Mouse (Mus musculus) hindbrain, embryonic 14.5 days (tissue): Measurements from ENCODE around the gene Cd22. TPM values are rescaled to one million over a fixed set of nuclear protein-coding genes. Genes with fewer than 3 reads are reported as not detected.
A peak's percentile ranks its signal among the peaks of the same experiment; 100 is the strongest.

Experiments
- ATAC-seq: fragments of 200-750 bp; cut with Nextera tagmentation; 2 replicates; pipeline ENCODE4 v1.8.0; 2017; ENCODE audit warnings: moderate number of reproducible peaks, mild to moderate bottlenecking, moderate TSS enrichment, moderate library complexity; ENCODE audit not compliant: low FRiP score
- DNase-seq: peaks from one replicate; pipeline ENCODE4 v3.0.0-alpha.2; 2015; ENCODE audit warnings: low spot score
- H3K27ac ChIP-seq: fragments of 300-500 bp; sonication (generic); 2 replicates; pipeline ENCODE4 v1.5.1; 2014; ENCODE audit warnings: mild to moderate bottlenecking, moderate library complexity
- H3K27me3 ChIP-seq: fragments of 300-500 bp; sonication (generic); 2 replicates; pipeline ENCODE4 v1.6.1; 2014; ENCODE audit warnings: mild to moderate bottlenecking, low read length, mixed read lengths; ENCODE audit not compliant: control insufficient read depth, insufficient read depth
- H3K36me3 ChIP-seq: fragments of 300-500 bp; sonication (generic); replicated peaks from 2 replicates; pipeline ENCODE4 v1.6.1; 2014; ENCODE audit not compliant: control insufficient read depth, insufficient read depth
- H3K4me1 ChIP-seq: fragments of 300-500 bp; sonication (generic); replicated peaks from 2 replicates; pipeline ENCODE4 v1.6.1; 2014; ENCODE audit warnings: antibody characterized with exemption, low read length, mixed read lengths; ENCODE audit not compliant: control insufficient read depth, insufficient read depth
- H3K4me2 ChIP-seq: fragments of 300-500 bp; sonication (generic); replicated peaks from 2 replicates; pipeline ENCODE4 v1.6.1; 2014; ENCODE audit warnings: mild to moderate bottlenecking, moderate library complexity
- H3K4me3 ChIP-seq: fragments of 300-500 bp; sonication (generic); replicated peaks from 2 replicates; pipeline ENCODE4 v1.5.1; 2014; ENCODE audit warnings: mild to moderate bottlenecking, low read length
- H3K9ac ChIP-seq: fragments of 300-500 bp; sonication (generic); 2 replicates; pipeline ENCODE4 v1.6.1; 2014
- H3K9me3 ChIP-seq: fragments of 300-500 bp; sonication (generic); 2 replicates; pipeline ENCODE4 v1.6.1; 2016; ENCODE audit warnings: low read length; ENCODE audit not compliant: control insufficient read depth
- whole genome bisulfite sequencing: fragments of 180-500 bp; shearing (Covaris S2); extraction: QIAGEN DNeasy Blood & Tissue Kit; methylation state at CpG from one replicate; pipeline ENCODE4 v1.1.7; 2014; 5-methylcytosine and 5-hydroxymethylcytosine counted together
- polyA plus RNA-seq: library from polyadenylated mRNA; unstranded; fragments of >200 nt; fragmentation: Nextera tagmentation; extraction: Ambion mirVana; gene quantifications from 2 replicates; pipeline ENCODE4 v1.2.1, GENCODE M21; 2014

Cd22 gene
- polyA plus RNA-seq, 1 experiment from 2014 or later, result not detected

GRCm38 (mm10) chr7:30856078-30856477, 24.1 kb downstream of the Cd22 start, which contains the start of gene Ffar3:
Gene Ffar3, minus strand, starts transcription at chr7:30856178.
- Histone ChIP-seq H3K9ac (no peak within 1 kb of the TSS), H3K9me3 (no peaks in the 10 kb centered on the region), H3K4me3 (no peak within 1 kb of the TSS), H3K27me3 (peaks cover 3% of the 10 kb centered on the region; the same call in 1 of the 2 replicates), H3K36me3 (no peaks in the 10 kb centered on the region), H3K27ac (no peak within 1 kb of the TSS), H3K4me1 (no peaks in the 10 kb centered on the region), H3K4me2 (no peak within 1 kb of the TSS)
- 80% methylated on average over 6 of the region's 6 CpGs for WGBS
- ATAC-seq (no peak), DNase-seq (no peak)

- H3K9me3 ChIP-seq, result no peaks in the 10 kb centered on the region
- H3K36me3 ChIP-seq, result no peaks in the 10 kb centered on the region
- H3K27me3 ChIP-seq, result peaks cover 3% of the 10 kb centered on the region; the same call in 1 of the 2 replicates
- no peak overlapping the region for H3K4me2 ChIP-seq
- 75% methylated on average over 1 of the region's 1 CpGs for WGBS
- DNase-seq, result no peak
- H3K4me1 ChIP-seq, result no peaks in the 10 kb centered on the region
- no peak for ATAC-seq
- H3K27ac ChIP-seq, result no peak overlapping the region
- no peak overlapping the region for H3K4me3 ChIP-seq
- H3K9ac ChIP-seq, result no peak overlapping the region
Observed at GRCm38 (mm10) chr7:30851421-30851820, 28.7 kb downstream of the Cd22 start.

DNA sequence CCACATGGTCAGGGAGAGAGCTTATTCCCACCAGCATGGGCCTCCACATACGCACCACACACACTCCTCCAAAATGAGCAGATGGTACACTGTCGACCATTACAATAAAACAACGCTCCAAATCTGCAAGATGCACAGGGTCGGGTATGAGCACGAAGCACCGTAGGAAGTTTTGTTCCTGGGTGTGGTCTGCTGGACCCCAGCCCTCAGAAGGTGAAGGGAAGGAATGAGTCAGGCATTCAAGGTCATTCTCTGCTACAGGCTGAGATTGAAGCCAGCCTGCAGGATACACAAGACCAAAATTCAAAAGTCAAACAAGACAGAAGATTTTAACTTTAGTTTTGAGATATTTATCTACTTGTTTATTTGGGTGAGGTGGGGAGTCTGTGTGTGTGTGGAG, 32.2 kb downstream of the Cd22 start:
- Histone ChIP-seq H3K9me3 (no peaks in the 10 kb centered on the region), H3K27ac (no peak overlapping the region), H3K4me1 (no peaks in the 10 kb centered on the region), H3K9ac (no peak overlapping the region), H3K4me3 (no peak overlapping the region), H3K27me3 (no peaks in the 10 kb centered on the region), H3K36me3 (no peaks in the 10 kb centered on the region), H3K4me2 (no peak overlapping the region)
- DNase-seq, result no peak
- ATAC-seq, result no peak
- WGBS, result 77% methylated on average over 6 of the region's 6 CpGs

DNA sequence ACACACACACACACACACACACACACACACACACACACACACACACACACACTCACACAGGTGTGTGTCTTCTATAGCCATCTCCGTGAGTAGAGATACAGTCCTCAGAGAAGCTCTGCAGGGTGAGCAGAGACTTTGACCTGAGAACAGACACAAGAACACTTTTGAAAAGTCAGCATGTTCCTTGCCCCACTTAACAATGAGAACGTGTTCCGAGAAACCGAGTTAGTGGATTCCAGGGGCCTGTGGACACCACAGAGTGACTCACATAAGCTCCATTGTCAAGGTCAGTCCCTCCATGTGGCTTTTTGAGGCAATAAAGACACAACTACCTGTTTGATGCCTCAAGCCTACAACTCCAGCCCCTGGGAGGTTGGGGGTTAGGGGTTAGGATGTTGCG, 32.8 kb downstream of the Cd22 start:
- WGBS, result 78% methylated on average over 5 of the region's 5 CpGs
- H3K4me3 ChIP-seq, result no peak overlapping the region
- H3K9me3 ChIP-seq, result no peaks in the 10 kb centered on the region
- H3K27ac ChIP-seq, result no peak overlapping the region
- no peak for ATAC-seq
- no peaks in the 10 kb centered on the region for H3K27me3 ChIP-seq
- H3K4me2 ChIP-seq, result no peak overlapping the region
- DNase-seq, result no peak
- H3K36me3 ChIP-seq, result no peaks in the 10 kb centered on the region
- no peaks in the 10 kb centered on the region for H3K4me1 ChIP-seq
- no peak overlapping the region for H3K9ac ChIP-seq

DNA sequence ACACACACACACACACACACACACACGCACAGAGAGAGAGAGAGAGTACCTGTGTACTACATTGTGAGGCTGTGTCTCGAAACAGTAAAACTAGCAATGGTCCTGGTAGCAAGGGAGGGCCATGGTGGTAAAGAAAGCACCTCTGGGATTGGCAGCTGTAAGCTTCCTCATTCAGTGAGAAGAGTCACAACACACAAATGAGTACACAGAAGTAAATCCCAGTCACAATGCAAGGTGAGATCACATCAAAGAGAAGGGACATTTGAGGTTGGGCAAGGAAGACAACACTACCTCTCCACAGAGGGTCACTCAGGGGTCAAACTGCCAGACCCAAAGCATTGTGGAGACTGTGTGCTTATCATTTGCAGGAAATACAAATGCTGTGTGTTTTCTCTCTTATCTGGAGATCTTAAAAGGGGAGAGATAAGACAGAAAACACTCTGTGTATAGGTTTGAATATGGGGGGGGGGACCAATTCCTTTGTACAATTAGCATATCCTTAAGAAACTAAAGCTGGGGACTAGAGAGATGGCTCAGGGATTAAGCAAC, 33.6 kb downstream of the Cd22 start:
- WGBS, result 69% methylated on average over 2 of the region's 2 CpGs
- H3K4me1 ChIP-seq, result no peaks in the 10 kb centered on the region
- ATAC-seq (no peak), DNase-seq (no peak)
- no peaks in the 10 kb centered on the region for H3K27me3 ChIP-seq
- H3K36me3 ChIP-seq, result no peaks in the 10 kb centered on the region
- H3K9me3 ChIP-seq, result no peaks in the 10 kb centered on the region
- no peak overlapping the region for H3K9ac ChIP-seq
- no peak overlapping the region for H3K4me2 ChIP-seq
- no peak overlapping the region for H3K27ac ChIP-seq
- H3K4me3 ChIP-seq, result no peak overlapping the region

DNA sequence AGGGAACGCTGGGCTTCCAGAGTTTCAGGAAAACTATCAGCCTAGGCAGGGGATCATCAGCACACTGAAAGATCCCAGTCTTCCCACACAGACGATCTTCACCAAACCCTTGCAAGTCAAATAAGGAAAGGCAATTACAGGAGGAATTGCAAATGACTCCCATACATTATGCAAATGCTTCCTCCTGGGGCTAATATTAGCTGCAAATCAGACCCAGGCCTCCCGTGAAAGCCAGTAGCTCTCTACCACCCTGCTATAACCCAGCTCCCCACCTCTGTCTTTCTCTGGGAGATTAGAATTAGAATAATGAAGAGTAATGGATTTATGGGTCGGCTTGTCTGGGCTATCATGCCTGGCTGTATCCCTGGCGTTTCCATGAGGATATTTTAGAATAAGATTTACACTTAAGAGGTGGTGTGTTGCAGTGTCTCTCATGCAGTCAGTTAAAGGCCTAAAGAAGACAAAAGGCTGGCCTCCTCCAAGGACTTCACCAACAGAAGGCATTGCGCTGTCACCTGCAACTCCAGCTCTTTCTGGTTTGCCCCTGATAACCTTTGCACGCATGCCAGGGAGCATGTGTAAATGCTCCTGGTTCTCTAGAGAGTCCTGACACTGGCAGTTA, 35.4 kb downstream of the Cd22 start:
- H3K4me2 ChIP-seq, result no peak overlapping the region
- peak overlapping the region; percentile 79 for H3K27ac ChIP-seq
- no peaks in the 10 kb centered on the region for H3K27me3 ChIP-seq
- no peak overlapping the region for H3K4me3 ChIP-seq
- no peaks in the 10 kb centered on the region for H3K4me1 ChIP-seq
- WGBS, result 25% methylated on average over 7 of the region's 7 CpGs
- DNase-seq (no peak), ATAC-seq (peak; percentile 48; the same call in 1 of the 2 replicates)
- H3K36me3 ChIP-seq, result no peaks in the 10 kb centered on the region
- no peaks in the 10 kb centered on the region for H3K9me3 ChIP-seq
- H3K9ac ChIP-seq, result no peak overlapping the region

- H3K4me2 ChIP-seq, result no peak overlapping the region
- H3K27ac ChIP-seq, result no peak overlapping the region
- no peaks in the 10 kb centered on the region for H3K36me3 ChIP-seq
- no peaks in the 10 kb centered on the region for H3K9me3 ChIP-seq
- H3K4me3 ChIP-seq, result no peak overlapping the region
- ATAC-seq, result no peak
- H3K4me1 ChIP-seq, result no peaks in the 10 kb centered on the region
- WGBS, result 86% methylated on average over 5 of the region's 5 CpGs
- DNase-seq, result no peak
- no peaks in the 10 kb centered on the region for H3K27me3 ChIP-seq
- no peak overlapping the region for H3K9ac ChIP-seq
Observed at GRCm38 (mm10) chr7:30842092-30842491, 38.0 kb downstream of the Cd22 start.

DNA sequence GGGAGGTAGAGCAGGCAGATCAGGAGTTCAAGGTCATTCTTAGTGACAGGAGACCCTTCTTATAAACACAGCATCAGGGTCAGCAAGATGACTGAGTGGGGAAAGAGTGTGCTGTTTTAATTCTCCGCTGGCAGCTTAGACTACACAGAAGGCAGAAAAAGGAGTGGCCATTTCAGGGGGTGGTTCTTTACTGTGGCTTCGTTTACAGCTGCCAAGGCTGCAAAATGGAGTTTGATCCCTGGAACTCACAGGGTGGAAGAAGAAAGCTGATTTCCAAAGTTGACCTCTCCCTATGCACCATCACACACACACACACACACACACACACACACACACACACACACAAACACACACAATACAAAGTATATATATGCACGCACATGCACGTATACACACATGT, 38.8 kb downstream of the Cd22 start:
- Histone ChIP-seq H3K27ac (no peak overlapping the region), H3K4me2 (no peak overlapping the region), H3K4me3 (no peak overlapping the region), H3K9me3 (no peaks in the 10 kb centered on the region), H3K36me3 (no peaks in the 10 kb centered on the region), H3K9ac (no peak overlapping the region), H3K4me1 (no peaks in the 10 kb centered on the region), H3K27me3 (no peaks in the 10 kb centered on the region)
- 83% methylated on average over 4 of the region's 4 CpGs for WGBS
- ATAC-seq, result no peak
- DNase-seq, result no peak

- Histone ChIP-seq H3K27ac (no peak overlapping the region), H3K4me3 (no peak overlapping the region), H3K27me3 (no peaks in the 10 kb centered on the region), H3K4me1 (no peaks in the 10 kb centered on the region), H3K36me3 (no peaks in the 10 kb centered on the region), H3K9ac (no peak overlapping the region), H3K4me2 (no peak overlapping the region), H3K9me3 (no peaks in the 10 kb centered on the region)
- DNase-seq (no peak), ATAC-seq (no peak)
- 74% methylated on average over 3 of the region's 3 CpGs for WGBS
Observed at GRCm38 (mm10) chr7:30840306-30840705, 39.8 kb downstream of the Cd22 start.

DNA sequence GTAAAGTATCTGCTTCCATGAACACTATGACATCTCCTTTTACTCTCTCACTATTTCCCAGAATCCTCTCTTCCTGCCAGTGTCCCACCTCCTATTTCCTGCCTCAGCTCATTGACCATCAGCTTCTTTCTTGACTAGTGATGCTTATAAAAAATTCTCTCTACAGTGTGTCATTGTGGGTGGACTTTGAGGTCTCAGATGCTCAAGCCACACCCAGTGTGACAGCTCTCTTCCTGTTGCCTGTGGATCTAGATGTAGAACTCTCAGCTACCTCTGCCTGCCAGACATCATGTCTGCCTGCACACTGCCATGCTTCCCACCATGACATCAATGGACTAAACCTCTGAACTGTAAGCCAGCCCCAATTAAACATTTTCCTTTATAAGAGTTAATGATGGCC, 42.9 kb downstream of the Cd22 start:
- H3K9me3 ChIP-seq, result no peaks in the 10 kb centered on the region
- H3K36me3 ChIP-seq, result no peaks in the 10 kb centered on the region
- no peak for ATAC-seq
- H3K27ac ChIP-seq, result no peak overlapping the region
- H3K27me3 ChIP-seq, result no peaks in the 10 kb centered on the region
- H3K4me2 ChIP-seq, result no peak overlapping the region
- no peaks in the 10 kb centered on the region for H3K4me1 ChIP-seq
- no peak overlapping the region for H3K9ac ChIP-seq
- H3K4me3 ChIP-seq, result no peak overlapping the region
- no peak for DNase-seq
